Mouse (Mus musculus) neural tube, embryonic 13.5 days (tissue): ENCODE data around the gene Fos. TPM values are rescaled to one million over a fixed set of nuclear protein-coding genes. Genes with fewer than 3 reads are reported as not detected.
"Not testable (repeated sequence)": the region's sequence is repeated elsewhere in the genome, so short reads cannot be mapped to it uniquely, and the experiment has no call there.

Source experiments
- ATAC-seq: fragments of 200-750 bp; cut with Nextera tagmentation; 2 replicates; pipeline ENCODE4 v1.8.0; 2017; ENCODE audit warnings: low read depth, mild to moderate bottlenecking, moderate TSS enrichment, moderate library complexity
- H3K27ac ChIP-seq: fragments of 300-500 bp; sonication (generic); replicated peaks from 2 replicates; pipeline ENCODE4 v1.5.1; 2015; ENCODE audit warnings: moderate library complexity, mild to moderate bottlenecking, inconsistent platforms
- H3K27me3 ChIP-seq: fragments of 300-500 bp; sonication (generic); 2 replicates; pipeline ENCODE4 v1.6.1; 2015; ENCODE audit warnings: mild to moderate bottlenecking, inconsistent platforms
- H3K36me3 ChIP-seq: fragments of 300-500 bp; sonication (generic); 2 replicates; pipeline ENCODE4 v1.6.1; 2015; ENCODE audit warnings: mild to moderate bottlenecking, inconsistent platforms
- H3K4me1 ChIP-seq: fragments of 300-500 bp; sonication (generic); replicated peaks from 2 replicates; pipeline ENCODE4 v1.6.1; 2015; ENCODE audit warnings: inconsistent platforms
- H3K4me2 ChIP-seq: fragments of 300-500 bp; sonication (generic); 2 replicates; pipeline ENCODE4 v1.6.1; 2015; ENCODE audit warnings: inconsistent platforms, mild to moderate bottlenecking, moderate library complexity
- H3K4me3 ChIP-seq: fragments of 300-500 bp; sonication (generic); 2 replicates; pipeline ENCODE4 v1.5.1; 2015; ENCODE audit warnings: mild to moderate bottlenecking, inconsistent platforms
- H3K9ac ChIP-seq: fragments of 300-500 bp; sonication (generic); 2 replicates; pipeline ENCODE4 v1.6.1; 2015; ENCODE audit warnings: moderate library complexity, mild to moderate bottlenecking, inconsistent platforms
- H3K9me3 ChIP-seq: fragments of 300-500 bp; sonication (generic); 2 replicates; pipeline ENCODE4 v1.6.1; 2016; ENCODE audit warnings: inconsistent platforms
- WGBS: fragments of 180-500 bp; shearing (Covaris S2); methylation state at CpG from one replicate; pipeline ENCODE4 v1.1.7; 2015; 5-methylcytosine and 5-hydroxymethylcytosine counted together
- polyA plus RNA-seq: library from polyadenylated mRNA; unstranded; fragments of >200 nt; fragmentation: Nextera tagmentation; extraction: Ambion mirVana; gene quantifications from 2 replicates; pipeline ENCODE4 v1.2.1, GENCODE M21; 2015

Gene Fos
- polyA plus RNA-seq, 1 experiment from 2014 or later, result 1.9 TPM

- H3K27me3 ChIP-seq, result no peaks in the 10 kb centered on the region
- 94% methylated on average over 6 of the region's 6 CpGs for WGBS
- no peak for ATAC-seq
Observed at GRCm38 (mm10) chr12:85519553-85519952, 45.9 kb downstream of the Fos start.

DNA sequence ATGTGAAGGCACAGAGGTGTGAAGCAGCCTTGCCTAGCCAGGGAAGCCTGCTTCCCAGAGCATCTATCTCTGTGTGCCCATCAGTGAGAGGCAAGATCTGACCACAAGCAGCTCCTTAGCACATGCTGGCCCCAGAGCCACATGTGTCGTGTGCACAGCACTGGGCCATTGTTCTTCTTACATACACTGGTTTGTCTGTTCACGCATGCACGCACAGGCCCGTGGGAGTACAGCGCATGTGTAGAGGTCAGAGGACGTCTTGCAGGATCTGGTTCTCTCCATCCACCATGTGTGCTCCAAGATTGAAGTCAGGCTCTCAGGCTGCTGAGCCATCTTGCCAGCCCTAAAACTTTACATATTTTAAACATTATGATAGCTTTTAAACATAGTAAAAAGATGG, 47.4 kb downstream of the Fos start:
- no peaks in the 10 kb centered on the region for H3K36me3 ChIP-seq
- H3K27me3 ChIP-seq, result no peaks in the 10 kb centered on the region
- H3K9me3 ChIP-seq, result no peaks in the 10 kb centered on the region
- peaks cover 27% of the 10 kb centered on the region for H3K4me1 ChIP-seq
- ATAC-seq, result no peak
- H3K4me3 ChIP-seq, result no peak overlapping the region
- WGBS, result 78% methylated on average over 6 of the region's 6 CpGs
- no peak overlapping the region for H3K9ac ChIP-seq
- no peak overlapping the region for H3K27ac ChIP-seq
- H3K4me2 ChIP-seq, result no peak overlapping the region

More at GRCm38 (mm10) chr12:85519553-85519952, 45.9 kb downstream of the Fos start:
- Histone ChIP-seq H3K27ac (no peak overlapping the region), H3K9me3 (no peaks in the 10 kb centered on the region), H3K4me1 (peaks cover 21% of the 10 kb centered on the region), H3K36me3 (no peaks in the 10 kb centered on the region), H3K4me3 (no peak overlapping the region), H3K9ac (no peak overlapping the region), H3K4me2 (no peak overlapping the region)

DNA sequence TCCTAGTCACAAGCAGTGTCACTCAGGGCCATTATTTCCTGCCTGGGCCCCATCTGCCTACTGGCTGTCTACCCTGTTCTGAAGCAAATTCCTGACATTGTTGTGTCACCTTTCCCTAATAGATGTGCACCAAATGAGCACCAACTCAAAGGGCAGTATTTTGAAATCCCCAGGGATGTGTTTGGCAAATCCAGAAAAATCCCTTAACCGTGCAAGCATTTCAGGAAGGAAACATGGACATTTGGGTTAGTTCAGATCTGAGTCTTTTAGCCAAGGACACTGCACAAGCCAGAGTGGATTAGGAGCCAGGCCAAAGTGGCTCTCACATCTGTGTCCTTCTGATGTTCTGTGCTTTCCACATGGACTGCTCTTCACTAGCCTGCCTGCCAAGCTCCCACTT, 48.0 kb downstream of the Fos start:
- H3K9me3 ChIP-seq, result no peaks in the 10 kb centered on the region
- no peak for ATAC-seq
- H3K36me3 ChIP-seq, result no peaks in the 10 kb centered on the region
- WGBS, result 74% methylated on average over 1 of the region's 1 CpGs
- H3K9ac ChIP-seq, result no peak overlapping the region
- no peak overlapping the region for H3K27ac ChIP-seq
- no peak overlapping the region for H3K4me3 ChIP-seq
- H3K4me2 ChIP-seq, result no peak overlapping the region
- H3K4me1 ChIP-seq, result peaks cover 27% of the 10 kb centered on the region
- H3K27me3 ChIP-seq, result no peaks in the 10 kb centered on the region

DNA sequence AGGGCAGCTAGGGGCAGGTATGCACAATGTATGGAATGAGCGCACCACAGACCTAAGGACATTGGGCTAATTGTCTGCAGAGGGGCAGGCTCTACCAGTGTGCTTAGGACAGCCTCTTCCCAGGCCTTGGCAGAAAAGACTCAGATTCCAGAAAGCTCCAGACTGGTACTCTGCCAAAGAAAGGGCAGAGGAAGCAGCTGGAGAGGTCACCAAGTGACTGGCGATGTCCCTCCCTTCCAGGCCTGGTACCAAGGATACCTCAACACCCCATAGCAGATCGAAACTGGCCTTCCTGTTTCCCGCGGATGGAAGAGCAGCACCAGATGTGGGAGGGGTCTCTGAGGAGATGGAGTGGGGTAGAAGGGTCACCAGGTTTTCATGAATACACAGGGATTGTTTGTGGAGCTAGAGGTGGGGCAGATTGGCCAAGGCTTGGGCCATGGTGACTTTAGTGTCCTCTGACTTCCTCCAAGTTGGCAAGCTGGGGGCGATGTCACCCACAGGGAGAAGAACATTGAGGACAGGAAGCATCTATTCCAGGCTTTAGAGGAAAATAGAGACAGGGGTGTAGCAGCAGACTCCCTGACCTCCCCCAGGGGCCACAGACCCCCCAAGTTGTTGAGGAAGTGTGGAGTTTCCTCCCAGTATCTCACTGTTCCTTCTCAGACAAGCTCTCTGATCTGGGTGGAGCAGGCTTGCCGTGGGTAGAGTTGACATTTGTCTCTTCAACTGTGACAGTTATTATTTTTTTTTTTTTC, 49.1 kb downstream of the Fos start:
- H3K27me3 ChIP-seq, result no peaks in the 10 kb centered on the region
- H3K4me2 ChIP-seq, result no peak overlapping the region
- H3K4me3 ChIP-seq, result no peak overlapping the region
- no peaks in the 10 kb centered on the region for H3K9me3 ChIP-seq
- H3K27ac ChIP-seq, result no peak overlapping the region; the same call in 1 of the 2 replicates
- 75% methylated on average over 7 of the region's 7 CpGs for WGBS
- no peak for ATAC-seq
- peaks cover 27% of the 10 kb centered on the region for H3K4me1 ChIP-seq
- H3K9ac ChIP-seq, result no peak overlapping the region
- H3K36me3 ChIP-seq, result no peaks in the 10 kb centered on the region

- ATAC-seq, result no peak
- H3K36me3 ChIP-seq, result no peaks in the 10 kb centered on the region
- H3K27me3 ChIP-seq, result no peaks in the 10 kb centered on the region
- 61% methylated on average over 14 of the region's 14 CpGs for WGBS
- no peak overlapping the region for H3K4me2 ChIP-seq
- no peaks in the 10 kb centered on the region for H3K9me3 ChIP-seq
- H3K27ac ChIP-seq, result 0 out of 2 replicates have a peak overlapping the region, but pooled peaks have one; percentile 18
- H3K4me3 ChIP-seq, result no peak overlapping the region
- H3K4me1 ChIP-seq, result peaks cover 27% of the 10 kb centered on the region
- H3K9ac ChIP-seq, result no peak overlapping the region
Observed at GRCm38 (mm10) chr12:85523421-85524192, 49.9 kb downstream of the Fos start.

- no peak overlapping the region for H3K4me2 ChIP-seq
- no peaks in the 10 kb centered on the region for H3K36me3 ChIP-seq
- 36% methylated on average over 8 of the region's 8 CpGs for WGBS
- H3K4me3 ChIP-seq, result no peak overlapping the region
- H3K9me3 ChIP-seq, result no peaks in the 10 kb centered on the region
- peaks cover 27% of the 10 kb centered on the region for H3K4me1 ChIP-seq
- peak; percentile 59 for ATAC-seq
- peak overlapping the region; percentile 33; the same call in 1 of the 2 replicates for H3K27ac ChIP-seq
- H3K27me3 ChIP-seq, result no peaks in the 10 kb centered on the region
- H3K9ac ChIP-seq, result no peak overlapping the region
Observed at GRCm38 (mm10) chr12:85524193-85524858, 50.6 kb downstream of the Fos start.

DNA sequence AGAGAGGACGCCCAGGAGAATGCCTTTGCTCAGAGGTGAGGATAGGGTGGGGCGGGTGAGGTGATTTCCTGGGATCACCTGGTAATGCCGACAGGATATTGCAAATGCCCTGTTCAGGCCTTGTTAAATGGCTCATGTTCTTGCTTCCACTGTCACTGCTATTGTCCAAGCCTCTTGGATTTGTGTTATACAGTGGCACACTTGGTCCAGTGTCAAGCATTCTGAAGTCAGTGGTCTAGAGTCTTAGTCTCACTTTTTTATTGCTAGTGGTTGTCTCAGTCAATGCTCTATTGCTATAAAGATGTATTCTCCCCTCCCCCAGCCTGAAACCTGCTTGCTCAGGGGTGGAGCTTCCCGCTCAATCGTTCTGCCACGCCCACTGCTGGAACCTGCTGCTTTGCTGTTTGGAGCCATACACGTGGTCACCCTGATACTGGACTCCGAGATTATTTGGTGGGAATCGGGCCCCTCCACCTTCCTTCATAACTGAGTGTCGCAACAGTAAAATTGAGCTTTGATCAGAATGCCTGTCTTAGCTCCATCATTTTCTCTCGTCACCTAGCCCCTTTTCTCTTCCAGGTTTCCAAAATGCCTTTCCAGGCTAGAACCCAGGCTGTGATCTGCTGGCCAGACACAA, 51.3 kb downstream of the Fos start:
- Histone ChIP-seq H3K27ac (peak overlapping the region; percentile 33; the same call in 1 of the 2 replicates), H3K4me1 (peaks cover 27% of the 10 kb centered on the region)
- H3K9me3 ChIP-seq, H3K9ac ChIP-seq, H3K4me3 ChIP-seq, H3K27me3 ChIP-seq, H3K4me2 ChIP-seq, H3K36me3 ChIP-seq: not testable (repeated sequence)
- 59% methylated on average over 11 of the region's 11 CpGs for WGBS
- ATAC-seq, result peak; percentile 25; the same call in 1 of the 2 replicates

Other genes with a start within 250 kb of the Fos start
- 8.7 and 9.6 TPM in 2 replicates for gene Mlh3, start 203.3 kb upstream of the Fos start, polyA plus RNA-seq
- gene Acyp1, start 185.5 kb upstream of the Fos start, polyA plus RNA-seq, result 66.1 and 74.5 TPM in 2 replicates
- 1.1 and 1.2 TPM in 2 replicates for gene Zc2hc1c, start 185.3 kb upstream of the Fos start, polyA plus RNA-seq
- 14.7 and 15.2 TPM in 2 replicates for gene Nek9, start 134.5 kb upstream of the Fos start, polyA plus RNA-seq
- 231 TPM in 2 replicates for gene Tmed10, start 99.0 kb upstream of the Fos start, polyA plus RNA-seq
- 0.41 and 0.53 TPM in 2 replicates for gene Jdp2, start 125.1 kb downstream of the Fos start, polyA plus RNA-seq
- 0.85 and 0.96 TPM in 2 replicates for gene Batf, start 212.8 kb downstream of the Fos start, polyA plus RNA-seq